Mouse (Mus musculus): ENCODE results near the gene Cdc14a. TPM values are rescaled to one million over a fixed set of nuclear protein-coding genes. Genes with fewer than 3 reads are reported as not detected.
A peak's percentile ranks its signal among the peaks of the same experiment; 100 is the strongest.
"Not testable (repeated sequence)": the region's sequence is repeated elsewhere in the genome, so short reads cannot be mapped to it uniquely, and the experiment has no call there.

The Cdc14a gene
- polyA plus RNA-seq, 1 experiment from 2014 or later: 19.7 TPM

GRCm38 (mm10) chr3:116350389-116350967 lies 73.4 kb downstream of the Cdc14a start:
- H3K9ac ChIP-seq (ENCODE audit: low read length): no peak overlapping the region
- H3K27me3 ChIP-seq (ENCODE audit: control insufficient read depth, insufficient read depth, low read length): no peaks in the 10 kb centered on the region
- H3K4me1 ChIP-seq (ENCODE audit: control insufficient read depth, insufficient read depth, low read length): peaks cover 2% of the 10 kb centered on the region; the same call in 1 of the 2 replicates
- H3K4me3 ChIP-seq (ENCODE audit: low read depth, low read length): no peak overlapping the region
- 51% methylated on average over 6 of the region's 6 CpGs for WGBS
- H3K27ac ChIP-seq (ENCODE audit: low read depth, low read length): no peak overlapping the region
- DNase-seq (ENCODE audit: low spot score) (no peak), ATAC-seq (ENCODE audit: insufficient read depth, low FRiP score, low TSS enrichment) (peak; percentile 53; the same call in 1 of the 2 replicates)
- no peaks in the 10 kb centered on the region for H3K9me3 ChIP-seq (ENCODE audit: control insufficient read depth, low read length)
- H3K4me2 ChIP-seq (ENCODE audit: low read depth): no peak overlapping the region
- H3K36me3 ChIP-seq (ENCODE audit: control insufficient read depth, insufficient read depth, low read length): no peaks in the 10 kb centered on the region

GRCm38 (mm10) chr3:116347571-116347970 lies 76.3 kb downstream of the Cdc14a start:
- H3K4me3 ChIP-seq (ENCODE audit: low read depth, low read length); H3K9ac ChIP-seq (ENCODE audit: low read length); H3K36me3 ChIP-seq (ENCODE audit: control insufficient read depth, insufficient read depth, low read length); H3K27ac ChIP-seq (ENCODE audit: low read depth, low read length); ATAC-seq (ENCODE audit: insufficient read depth, low FRiP score, low TSS enrichment); H3K27me3 ChIP-seq (ENCODE audit: control insufficient read depth, insufficient read depth, low read length); H3K4me2 ChIP-seq (ENCODE audit: low read depth); H3K9me3 ChIP-seq (ENCODE audit: control insufficient read depth, low read length); DNase-seq (ENCODE audit: low spot score); H3K4me1 ChIP-seq (ENCODE audit: control insufficient read depth, insufficient read depth, low read length): not testable (repeated sequence)
- 96% methylated on average over 29 of the region's 29 CpGs for WGBS

GRCm38 (mm10) chr3:116345245-116345644 lies 78.6 kb downstream of the Cdc14a start:
- H3K27me3 ChIP-seq (ENCODE audit: control insufficient read depth, insufficient read depth, low read length): no peaks in the 10 kb centered on the region
- no peaks in the 10 kb centered on the region for H3K9me3 ChIP-seq (ENCODE audit: control insufficient read depth, low read length)
- H3K36me3 ChIP-seq (ENCODE audit: control insufficient read depth, insufficient read depth, low read length): no peaks in the 10 kb centered on the region
- H3K9ac ChIP-seq (ENCODE audit: low read length): no peak overlapping the region
- H3K4me3 ChIP-seq (ENCODE audit: low read depth, low read length): no peak overlapping the region
- WGBS: 55% methylated on average over 11 of the region's 11 CpGs
- ATAC-seq (ENCODE audit: insufficient read depth, low FRiP score, low TSS enrichment) (no peak), DNase-seq (ENCODE audit: low spot score) (no peak)
- H3K4me2 ChIP-seq (ENCODE audit: low read depth): no peak overlapping the region
- peaks cover 3% of the 10 kb centered on the region; the same call in 1 of the 2 replicates for H3K4me1 ChIP-seq (ENCODE audit: control insufficient read depth, insufficient read depth, low read length)
- no peak overlapping the region for H3K27ac ChIP-seq (ENCODE audit: low read depth, low read length)

GRCm38 (mm10) chr3:116342251-116342650 lies 81.6 kb downstream of the Cdc14a start:
- ATAC-seq (ENCODE audit: insufficient read depth, low FRiP score, low TSS enrichment) (no peak), DNase-seq (ENCODE audit: low spot score) (no peak)
- Histone ChIP-seq H3K27me3 (ENCODE audit: control insufficient read depth, insufficient read depth, low read length) (no peaks in the 10 kb centered on the region), H3K9me3 (ENCODE audit: control insufficient read depth, low read length) (no peaks in the 10 kb centered on the region), H3K27ac (ENCODE audit: low read depth, low read length) (no peak overlapping the region), H3K4me1 (ENCODE audit: control insufficient read depth, insufficient read depth, low read length) (peaks cover 3% of the 10 kb centered on the region; the same call in 1 of the 2 replicates), H3K4me2 (ENCODE audit: low read depth) (no peak overlapping the region), H3K9ac (ENCODE audit: low read length) (no peak overlapping the region), H3K36me3 (ENCODE audit: control insufficient read depth, insufficient read depth, low read length) (no peaks in the 10 kb centered on the region), H3K4me3 (ENCODE audit: low read depth, low read length) (no peak overlapping the region)
- 89% methylated on average over 5 of the region's 5 CpGs for WGBS

GRCm38 (mm10) chr3:116340950-116341624 lies 82.7 kb downstream of the Cdc14a start:
- ATAC-seq (ENCODE audit: insufficient read depth, low FRiP score, low TSS enrichment): peak; percentile 82; the same call in 1 of the 2 replicates
- Histone ChIP-seq H3K4me1 (ENCODE audit: control insufficient read depth, insufficient read depth, low read length) (peaks cover 3% of the 10 kb centered on the region; the same call in 1 of the 2 replicates), H3K4me3 (ENCODE audit: low read depth, low read length) (no peak overlapping the region), H3K27ac (ENCODE audit: low read depth, low read length) (no peak overlapping the region), H3K4me2 (ENCODE audit: low read depth) (no peak overlapping the region), H3K36me3 (ENCODE audit: control insufficient read depth, insufficient read depth, low read length) (no peaks in the 10 kb centered on the region), H3K27me3 (ENCODE audit: control insufficient read depth, insufficient read depth, low read length) (no peaks in the 10 kb centered on the region), H3K9me3 (ENCODE audit: control insufficient read depth, low read length) (no peaks in the 10 kb centered on the region), H3K9ac (ENCODE audit: low read length) (no peak overlapping the region)
- WGBS: 47% methylated on average over 19 of the region's 19 CpGs
- DNase-seq (ENCODE audit: low spot score): peak; percentile 75

- DNase-seq (ENCODE audit: low spot score): no peak
Measured at GRCm38 (mm10) chr3:116340281-116340680, 83.6 kb downstream of the Cdc14a start.

GRCm38 (mm10) chr3:116338616-116339015 lies 85.2 kb downstream of the Cdc14a start:
- ATAC-seq (ENCODE audit: insufficient read depth, low FRiP score, low TSS enrichment): no peak
- no peak overlapping the region for H3K4me3 ChIP-seq (ENCODE audit: low read depth, low read length)
- peaks cover 3% of the 10 kb centered on the region; the same call in 1 of the 2 replicates for H3K4me1 ChIP-seq (ENCODE audit: control insufficient read depth, insufficient read depth, low read length)
- H3K27me3 ChIP-seq (ENCODE audit: control insufficient read depth, insufficient read depth, low read length): no peaks in the 10 kb centered on the region
- H3K27ac ChIP-seq (ENCODE audit: low read depth, low read length): no peak overlapping the region
- DNase-seq (ENCODE audit: low spot score): no peak
- no peaks in the 10 kb centered on the region for H3K36me3 ChIP-seq (ENCODE audit: control insufficient read depth, insufficient read depth, low read length)
- H3K9ac ChIP-seq (ENCODE audit: low read length): no peak overlapping the region
- no peak overlapping the region for H3K4me2 ChIP-seq (ENCODE audit: low read depth)
- no peaks in the 10 kb centered on the region for H3K9me3 ChIP-seq (ENCODE audit: control insufficient read depth, low read length)
- 67% methylated on average over 6 of the region's 6 CpGs for WGBS

More at GRCm38 (mm10) chr3:116340281-116340680, 83.6 kb downstream of the Cdc14a start:
- Histone ChIP-seq H3K4me2 (ENCODE audit: low read depth) (no peak overlapping the region), H3K9ac (ENCODE audit: low read length) (no peak overlapping the region), H3K36me3 (ENCODE audit: control insufficient read depth, insufficient read depth, low read length) (no peaks in the 10 kb centered on the region), H3K9me3 (ENCODE audit: control insufficient read depth, low read length) (no peaks in the 10 kb centered on the region), H3K4me3 (ENCODE audit: low read depth, low read length) (no peak overlapping the region), H3K4me1 (ENCODE audit: control insufficient read depth, insufficient read depth, low read length) (peaks cover 3% of the 10 kb centered on the region; the same call in 1 of the 2 replicates), H3K27me3 (ENCODE audit: control insufficient read depth, insufficient read depth, low read length) (no peaks in the 10 kb centered on the region), H3K27ac (ENCODE audit: low read depth, low read length) (no peak overlapping the region)
- WGBS: 88% methylated on average over 8 of the region's 8 CpGs
- no peak for ATAC-seq (ENCODE audit: insufficient read depth, low FRiP score, low TSS enrichment)

- H3K4me3 ChIP-seq (ENCODE audit: low read depth, low read length): no peak overlapping the region
Measured at GRCm38 (mm10) chr3:116337840-116338239, 86.0 kb downstream of the Cdc14a start.

GRCm38 (mm10) chr3:116335036-116335435 lies 88.8 kb downstream of the Cdc14a start:
- no peak overlapping the region for H3K4me2 ChIP-seq (ENCODE audit: low read depth)
- WGBS: 88% methylated on average over 4 of the region's 4 CpGs
- H3K36me3 ChIP-seq (ENCODE audit: control insufficient read depth, insufficient read depth, low read length): no peaks in the 10 kb centered on the region
- no peaks in the 10 kb centered on the region for H3K9me3 ChIP-seq (ENCODE audit: control insufficient read depth, low read length)
- ATAC-seq (ENCODE audit: insufficient read depth, low FRiP score, low TSS enrichment) (no peak), DNase-seq (ENCODE audit: low spot score) (no peak)
- H3K27me3 ChIP-seq (ENCODE audit: control insufficient read depth, insufficient read depth, low read length): no peaks in the 10 kb centered on the region
- H3K4me3 ChIP-seq (ENCODE audit: low read depth, low read length): no peak overlapping the region
- H3K27ac ChIP-seq (ENCODE audit: low read depth, low read length): no peak overlapping the region
- no peak overlapping the region for H3K9ac ChIP-seq (ENCODE audit: low read length)
- no peaks in the 10 kb centered on the region for H3K4me1 ChIP-seq (ENCODE audit: control insufficient read depth, insufficient read depth, low read length)

More at GRCm38 (mm10) chr3:116337840-116338239, 86.0 kb downstream of the Cdc14a start:
- ATAC-seq (ENCODE audit: insufficient read depth, low FRiP score, low TSS enrichment) (no peak), DNase-seq (ENCODE audit: low spot score) (no peak)
- Histone ChIP-seq H3K27ac (ENCODE audit: low read depth, low read length) (no peak overlapping the region), H3K4me2 (ENCODE audit: low read depth) (no peak overlapping the region), H3K9me3 (ENCODE audit: control insufficient read depth, low read length) (no peaks in the 10 kb centered on the region), H3K36me3 (ENCODE audit: control insufficient read depth, insufficient read depth, low read length) (no peaks in the 10 kb centered on the region), H3K4me1 (ENCODE audit: control insufficient read depth, insufficient read depth, low read length) (peaks cover 3% of the 10 kb centered on the region; the same call in 1 of the 2 replicates), H3K27me3 (ENCODE audit: control insufficient read depth, insufficient read depth, low read length) (no peaks in the 10 kb centered on the region), H3K9ac (ENCODE audit: low read length) (no peak overlapping the region)
- WGBS: 94% methylated on average over 5 of the region's 5 CpGs
